ENCODE assay signal across 21 mouse cellular contexts in the genomic region with DNA sequence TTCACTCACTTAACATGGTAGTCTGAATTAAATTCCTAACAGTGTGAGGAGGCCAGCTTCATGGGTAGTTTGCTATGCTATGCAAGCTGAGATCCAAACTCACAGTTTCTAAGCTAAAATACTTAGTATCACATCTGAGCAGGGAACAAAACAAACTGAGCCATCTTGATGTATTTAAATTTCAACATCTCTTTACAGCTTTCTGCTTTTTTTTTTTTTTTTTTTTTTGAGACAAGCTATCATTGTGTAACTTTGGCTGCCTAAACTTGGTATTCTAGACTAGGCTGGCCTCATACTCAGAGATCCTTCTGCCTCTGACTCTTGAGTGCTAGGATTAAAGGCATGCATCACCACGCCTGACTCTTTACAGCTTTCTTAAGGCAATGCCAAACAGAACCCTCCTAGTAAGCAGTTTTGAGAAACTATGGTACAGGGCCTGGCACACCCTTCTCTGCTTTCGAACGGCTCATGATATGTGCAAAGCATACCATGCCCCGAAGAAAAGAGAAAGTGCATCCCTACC. TPM values are rescaled to one million over a fixed set of nuclear protein-coding genes. Genes with fewer than 3 reads are reported as not detected.
DNase-seq lines count a peak whose midpoint lies in the region; ATAC-seq and TF ChIP-seq lines count a peak whose summit lies in the region.
"Had no signal": no experiment of that assay in that cellular context is flagged by ENCODE, and none has a peak within 500 bp of the region (broad histone marks: within the 10 kb centered on the region; RNA-seq: fewer than 3 reads in every experiment).

No protein-coding gene starts in this region.

- no peak for DNase-seq in liver, postnatal 0 days
- no peak for DNase-seq in liver, embryonic 11.5 days (ENCODE audit: low spot score)
- DNase-seq in MEL (ENCODE audit: low read depth, low spot score) (no peak), NIH3T3 (ENCODE audit: low read depth) (peak; percentile 60)
- peak; percentile 22 for DNase-seq in fibroblast of lung, adult 2 months (ENCODE audit: low read depth)
- no peak for DNase-seq in layer of hippocampus, postnatal 14 days (ENCODE audit: low spot score in 2 of 2)
- no peak for DNase-seq in urinary bladder, adult 2 months (ENCODE audit: low spot score)
- DNase-seq: adrenal gland, adult 8-10 months; adrenal gland, postnatal 14 days; adrenal gland, postnatal 36 days; cerebellum, adult 11 months; cerebellum, adult 18-20 months; cerebellum, adult 8-10 months; cerebellum, adult 9-11 months; cerebellum, postnatal 14 days had no signal

- no peak overlapping the region for H3K27ac ChIP-seq in liver, postnatal 0 days (ENCODE audit: low read depth)
- no peak overlapping the region for H3K27ac ChIP-seq in liver, embryonic 11.5 days (ENCODE audit: low read depth, low read length)
- no peak overlapping the region for H3K27ac ChIP-seq in MEL (ENCODE audit: control insufficient read depth, low read depth, low read length)
- H3K27ac ChIP-seq: embryonic facial prominence, embryonic 10.5 days; embryonic facial prominence, embryonic 12.5 days; forebrain, embryonic 10.5 days; forebrain, embryonic 12.5 days had no signal

- 88% methylated on average over 4 of the region's 4 CpGs for WGBS in liver, postnatal 0 days (ENCODE audit: insufficient replicate concordance)
- WGBS in liver, embryonic 11.5 days, result 83% methylated on average over 4 of the region's 4 CpGs

- no peaks in the 10 kb centered on the region for H3K27me3 ChIP-seq in liver, postnatal 0 days (ENCODE audit: insufficient read depth, low read length)
- H3K27me3 ChIP-seq in liver, embryonic 11.5 days (replicated peaks; ENCODE audit: control insufficient read depth, insufficient read depth, low read length), result no peaks in the 10 kb centered on the region
- no peaks in the 10 kb centered on the region for H3K27me3 ChIP-seq in MEL (ENCODE audit: control insufficient read depth in 1 of 2, insufficient read depth in 2 of 2, low read length in 2 of 2)
- H3K27me3 ChIP-seq: embryonic facial prominence, embryonic 12.5 days; forebrain, embryonic 12.5 days had no signal

- no peak for TF ChIP-seq POLR2A in MEL (IDR thresholded peaks at IDR 0.05; ENCODE audit: control insufficient read depth in 1 of 2, insufficient read depth in 1 of 2, low read depth in 1 of 2, low read length in 2 of 2, poor library complexity in 1 of 2)

- ATAC-seq in liver, postnatal 0 days, result no peak
- ATAC-seq in liver, embryonic 11.5 days (replicated peaks; ENCODE audit: low FRiP score), result no peak
- ATAC-seq: forebrain, embryonic 14.5 days; forebrain, embryonic 16.5 days had no signal

- no peak for TF ChIP-seq RAD21 in MEL (IDR thresholded peaks at IDR 0.05; ENCODE audit: low read depth, low read length)

- H3K4me3 ChIP-seq in liver, postnatal 0 days (ENCODE audit: low read depth, low read length), result no peak overlapping the region
- no peak overlapping the region for H3K4me3 ChIP-seq in liver, embryonic 11.5 days (ENCODE audit: low read depth, low read length)
- H3K4me3 ChIP-seq in MEL (ENCODE audit: control insufficient read depth in 1 of 2, insufficient read depth in 1 of 2, low read depth in 2 of 2, low read length in 2 of 2), result no peak overlapping the region
- H3K4me3 ChIP-seq: embryonic facial prominence, embryonic 10.5 days; embryonic facial prominence, embryonic 12.5 days; forebrain, embryonic 10.5 days; forebrain, embryonic 12.5 days had no signal

- no peaks in the 10 kb centered on the region for H3K9me3 ChIP-seq in liver, postnatal 0 days (ENCODE audit: low read length)
- H3K9me3 ChIP-seq in liver, embryonic 11.5 days (ENCODE audit: control insufficient read depth, low read length), result no peaks in the 10 kb centered on the region
- no peaks in the 10 kb centered on the region for H3K9me3 ChIP-seq in MEL (replicated peaks; ENCODE audit: insufficient read depth, low read length)
- H3K9me3 ChIP-seq: embryonic facial prominence, embryonic 10.5 days; embryonic facial prominence, embryonic 12.5 days; forebrain, embryonic 10.5 days; forebrain, embryonic 12.5 days had no signal

- 0 out of 2 replicates have a peak overlapping the region, but pooled peaks have one; percentile 21 for H3K9ac ChIP-seq in liver, postnatal 0 days (replicated peaks)
- H3K9ac ChIP-seq in liver, embryonic 11.5 days (ENCODE audit: low read depth, low read length), result no peak overlapping the region
- H3K9ac ChIP-seq in MEL (ENCODE audit: control insufficient read depth, low read depth, low read length, poor library complexity, severe bottlenecking), result no peak overlapping the region
- H3K9ac ChIP-seq: embryonic facial prominence, embryonic 12.5 days; forebrain, embryonic 12.5 days had no signal

- no peak overlapping the region for H3K4me2 ChIP-seq in liver, postnatal 0 days (ENCODE audit: low read depth, low read length)
- no peak overlapping the region for H3K4me2 ChIP-seq in liver, embryonic 11.5 days
- H3K4me2 ChIP-seq: embryonic facial prominence, embryonic 12.5 days; forebrain, embryonic 12.5 days had no signal

- TF ChIP-seq CTCF in liver, postnatal 0 days (IDR thresholded peaks at IDR 0.05; ENCODE audit: low read depth), result no peak
- TF ChIP-seq CTCF in MEL (IDR thresholded peaks at IDR 0.05 in 2 of 3, conservative IDR thresholded peaks at IDR 0.05 in 1 of 3; ENCODE audit: control insufficient read depth in 1 of 3, insufficient read depth in 1 of 3, low read depth in 2 of 3, low read length in 3 of 3, poor library complexity in 1 of 3, severe bottlenecking in 1 of 3), result no peak

- H3K79me2 ChIP-seq in MEL (ENCODE audit: control insufficient read depth, insufficient read depth, low read length, poor library complexity), result no peaks in the 10 kb centered on the region

- H3K4me1 ChIP-seq in liver, postnatal 0 days (ENCODE audit: insufficient read depth), result peaks cover under 1% of the 10 kb centered on the region; the same call in 1 of the 2 replicates
- H3K4me1 ChIP-seq in liver, embryonic 11.5 days (replicated peaks; ENCODE audit: control insufficient read depth, insufficient read depth, low read length), result no peaks in the 10 kb centered on the region; the same call in 1 of the 2 replicates
- no peaks in the 10 kb centered on the region for H3K4me1 ChIP-seq in MEL (ENCODE audit: control insufficient read depth in 1 of 2, insufficient read depth in 2 of 2, low read length in 2 of 2)
- H3K4me1 ChIP-seq: forebrain, embryonic 10.5 days had no signal

- H3K36me3 ChIP-seq in liver, postnatal 0 days (replicated peaks; ENCODE audit: insufficient read depth, low read length), result peaks cover 71% of the 10 kb centered on the region
- peaks cover 10% of the 10 kb centered on the region for H3K36me3 ChIP-seq in liver, embryonic 11.5 days (ENCODE audit: control insufficient read depth, insufficient read depth, low read length)
- H3K36me3 ChIP-seq in MEL (ENCODE audit: control insufficient read depth in 1 of 2, insufficient read depth in 2 of 2, low read length in 2 of 2), result peaks cover 0 to 7% of the 10 kb centered on the region in 2 experiments; a peak in 2 of 4 replicates

- no peak for TF ChIP-seq EP300 in liver, postnatal 0 days (IDR thresholded peaks at IDR 0.05; ENCODE audit: low read depth)
- no peak for TF ChIP-seq EP300 in MEL (IDR thresholded peaks at IDR 0.05; ENCODE audit: low read depth in 1 of 2, low read length in 2 of 2)

TF ChIP-seq in MEL, 35 proteins besides CTCF, POLR2A, EP300 and RAD21:
- peak; percentile 63; the same call in 1 of the 2 replicates for TF ChIP-seq ZNF384 (IDR thresholded peaks at IDR 0.05; ENCODE audit: low read depth, low read length)
- TF ChIP-seq USF2 (IDR thresholded peaks at IDR 0.05; ENCODE audit: borderline replicate concordance in 1 of 2, insufficient read depth in 1 of 2, low read depth in 1 of 2, low read length in 2 of 2), result no peak

RNA-seq across cellular contexts. Expression of a gene that starts 8.1 kb away (rescaled TPM):
- polyA plus RNA-seq in liver, postnatal 0 days (2015; fragmentation: Nextera tagmentation; extraction: Ambion mirVana), result 21.5 and 23.2 TPM in 2 replicates
- 28.4 and 30.3 TPM in 2 replicates for polyA plus RNA-seq in liver, embryonic 11.5 days (2014; fragmentation: Nextera tagmentation; extraction: Ambion mirVana)
- total RNA-seq in MEL (2012; rRNA removed), result 19.3 and 23.9 TPM in 2 replicates
- polyA plus RNA-seq in MEL (2012; ENCODE audit: insufficient read depth in 1 of 2, insufficient read length in 2 of 2, low read depth in 1 of 2, low replicate concordance in 2 of 2, missing spikeins in 1 of 2), result 100 to 1,000 TPM in 1 of 2 experiments, 10 to 100 TPM in 1; 20.6 to 106 TPM
- 10 to 100 TPM; 65.3 to 68.0 TPM for total RNA-seq in layer of hippocampus, postnatal 14 days (2021)
- 68.9 and 70.1 TPM in 2 replicates for polyA plus RNA-seq in urinary bladder, adult 2 months (2012; rRNA removed)

RNA-seq across cellular contexts. Expression of a gene that starts 10.4 kb away (rescaled TPM):
- polyA plus RNA-seq in liver, postnatal 0 days (2015; fragmentation: Nextera tagmentation; extraction: Ambion mirVana), result 90.4 and 109 TPM in 2 replicates
- polyA plus RNA-seq in liver, embryonic 11.5 days (2014; fragmentation: Nextera tagmentation; extraction: Ambion mirVana), result 26.0 and 28.4 TPM in 2 replicates
- total RNA-seq in MEL (2012; rRNA removed), result 35.1 and 40.3 TPM in 2 replicates
- polyA plus RNA-seq in MEL (2012; ENCODE audit: insufficient read depth in 1 of 2, insufficient read length in 2 of 2, low read depth in 1 of 2, low replicate concordance in 2 of 2, missing spikeins in 1 of 2), result 10 to 100 TPM in 1 of 2 experiments, not detected in 1; 61.5 TPM
- total RNA-seq in layer of hippocampus, postnatal 14 days (2021), result 10 to 100 TPM; 44.0 to 50.8 TPM
- 19.6 and 22.7 TPM in 2 replicates for polyA plus RNA-seq in urinary bladder, adult 2 months (2012; rRNA removed)

RNA-seq across cellular contexts. Expression of a gene that starts 10.5 kb away (rescaled TPM):
- polyA plus RNA-seq in liver, postnatal 0 days (2015; fragmentation: Nextera tagmentation; extraction: Ambion mirVana), result 4.0 and 5.2 TPM in 2 replicates
- polyA plus RNA-seq in liver, embryonic 11.5 days (2014; fragmentation: Nextera tagmentation; extraction: Ambion mirVana), result 12.3 and 13.4 TPM in 2 replicates
- total RNA-seq in MEL (2012; rRNA removed), result 4.2 and 4.6 TPM in 2 replicates
- 10 to 100 TPM in 1 of 2 experiments, not detected in 1; 14.1 TPM for polyA plus RNA-seq in MEL (2012; ENCODE audit: insufficient read depth in 1 of 2, insufficient read length in 2 of 2, low read depth in 1 of 2, low replicate concordance in 2 of 2, missing spikeins in 1 of 2)
- total RNA-seq in layer of hippocampus, postnatal 14 days (2021), result 10 to 100 TPM; 19.4 to 21.4 TPM
- polyA plus RNA-seq in urinary bladder, adult 2 months (2012; rRNA removed), result 18.4 and 19.1 TPM in 2 replicates

Comparison
In these comparisons a context has a peak if more than half of its experiments do, and no peak if none do; other contexts are left out.
1. DNase-seq: peak in NIH3T3 (single experiment) and fibroblast of lung, adult 2 months (single experiment); none in liver, postnatal 0 days (single experiment), liver, embryonic 11.5 days (single experiment), MEL (single experiment), layer of hippocampus, postnatal 14 days (0 of 2) and urinary bladder, adult 2 months (single experiment).